ENCODE assay signal across 12 mouse cellular contexts in genomic region chr2:70146993-70147581, GRCm38 (mm10).
DNase-seq lines count a peak whose midpoint lies in the region; ATAC-seq and TF ChIP-seq lines count a peak whose summit lies in the region.
"Had no signal": no experiment of that assay in that cellular context is flagged by ENCODE, and none has a peak within 500 bp of the region (broad histone marks: within the 10 kb centered on the region; RNA-seq: fewer than 3 reads in every experiment).

No protein-coding gene starts in this region.

- H3K4me1 ChIP-seq in hindbrain, embryonic 11.5 days (replicated peaks; ENCODE audit: control insufficient read depth, insufficient read depth, low read length): no peaks in the 10 kb centered on the region
- no peaks in the 10 kb centered on the region for H3K4me1 ChIP-seq in hindbrain, embryonic 16.5 days (ENCODE audit: control insufficient read depth, insufficient read depth, low read depth, low read length)
- no peaks in the 10 kb centered on the region for H3K4me1 ChIP-seq in thymus, adult 2 months (replicated peaks; ENCODE audit: control insufficient read depth, insufficient read depth, low read length)
- no peaks in the 10 kb centered on the region for H3K4me1 ChIP-seq in stomach, postnatal 0 days (replicated peaks; ENCODE audit: control insufficient read depth, insufficient read depth)
- H3K4me1 ChIP-seq: limb, embryonic 12.5 days had no signal

- ATAC-seq in hindbrain, embryonic 11.5 days (ENCODE audit: low FRiP score): no peak
- no peak for ATAC-seq in hindbrain, embryonic 16.5 days
- no peak for ATAC-seq in stomach, postnatal 0 days (ENCODE audit: low FRiP score, low TSS enrichment)

- DNase-seq in hindbrain, embryonic 11.5 days (ENCODE audit: low spot score): peak; percentile 19
- DNase-seq in thymus, adult 2 months: no peak
- DNase-seq in thymus, postnatal 36 days: no peak
- peak; percentile 49 for DNase-seq in embryo, embryonic 10.5 days (ENCODE audit: low spot score)
- no peak for DNase-seq in stomach, postnatal 0 days (ENCODE audit: low spot score)
- no peak for DNase-seq in ovary, postnatal 10 days (ENCODE audit: low spot score)
- no peak for DNase-seq in left cerebral cortex, adult 18-20 months (ENCODE audit: low spot score in 2 of 2)
- DNase-seq: heart, postnatal 4 days; kidney, postnatal 4 days had no signal

- no peak overlapping the region for H3K4me2 ChIP-seq in hindbrain, embryonic 11.5 days (replicated peaks; ENCODE audit: low read depth, low read length)
- no peak overlapping the region for H3K4me2 ChIP-seq in hindbrain, embryonic 16.5 days (ENCODE audit: low read length)
- no peak overlapping the region for H3K4me2 ChIP-seq in stomach, postnatal 0 days (replicated peaks; ENCODE audit: low read depth)
- H3K4me2 ChIP-seq: forebrain, embryonic 12.5 days; limb, embryonic 12.5 days had no signal

- TF ChIP-seq EP300 in stomach, postnatal 0 days (optimal IDR thresholded peaks at IDR 0.05): no peak

- H3K9ac ChIP-seq in hindbrain, embryonic 11.5 days (ENCODE audit: low read depth, low read length): no peak overlapping the region
- H3K9ac ChIP-seq in hindbrain, embryonic 16.5 days (ENCODE audit: low read depth, low read length): no peak overlapping the region
- no peak overlapping the region for H3K9ac ChIP-seq in stomach, postnatal 0 days (ENCODE audit: low read length)
- H3K9ac ChIP-seq: forebrain, embryonic 12.5 days; limb, embryonic 12.5 days had no signal

- no peak overlapping the region for H3K4me3 ChIP-seq in hindbrain, embryonic 11.5 days (ENCODE audit: low read depth, low read length)
- no peak overlapping the region for H3K4me3 ChIP-seq in hindbrain, embryonic 16.5 days (ENCODE audit: low read length)
- 0 out of 2 replicates have a peak overlapping the region, but pooled peaks have one; percentile 31 for H3K4me3 ChIP-seq in thymus, adult 2 months (ENCODE audit: control insufficient read depth, insufficient read depth, low read length)
- H3K4me3 ChIP-seq in stomach, postnatal 0 days (ENCODE audit: low read depth, low read length): no peak overlapping the region
- H3K4me3 ChIP-seq: forebrain, embryonic 12.5 days; limb, embryonic 12.5 days had no signal

- H3K27ac ChIP-seq in hindbrain, embryonic 11.5 days (ENCODE audit: low read depth, low read length): no peak overlapping the region
- no peak overlapping the region for H3K27ac ChIP-seq in hindbrain, embryonic 16.5 days (ENCODE audit: low read depth, low read length)
- no peak overlapping the region for H3K27ac ChIP-seq in thymus, adult 2 months (ENCODE audit: control insufficient read depth, insufficient read depth, low read length)
- H3K27ac ChIP-seq in stomach, postnatal 0 days (replicated peaks): no peak overlapping the region
- H3K27ac ChIP-seq: forebrain, embryonic 12.5 days; limb, embryonic 12.5 days had no signal

- 0 out of 2 replicates have a peak, but pooled peaks have one; percentile 16 for TF ChIP-seq CTCF in thymus, adult 2 months (IDR thresholded peaks at IDR 0.05; ENCODE audit: borderline replicate concordance, control insufficient read depth, extremely low read depth, insufficient read depth, low read length, poor library complexity)
- peak; percentile 39 for TF ChIP-seq CTCF in stomach, postnatal 0 days (IDR thresholded peaks at IDR 0.05; ENCODE audit: low read depth)

- 63% methylated on average over 12 of the region's 12 CpGs for WGBS in hindbrain, embryonic 11.5 days
- 62% methylated on average over 12 of the region's 12 CpGs for WGBS in hindbrain, embryonic 16.5 days
- WGBS in thymus, adult 2 months: 58% methylated on average over 12 of the region's 12 CpGs
- WGBS in stomach, postnatal 0 days: 49% methylated on average over 12 of the region's 12 CpGs

- H3K36me3 ChIP-seq in hindbrain, embryonic 11.5 days (ENCODE audit: control insufficient read depth, insufficient read depth, low read length): no peaks in the 10 kb centered on the region
- no peaks in the 10 kb centered on the region for H3K36me3 ChIP-seq in hindbrain, embryonic 16.5 days (ENCODE audit: control insufficient read depth, insufficient read depth, low read length)
- no peaks in the 10 kb centered on the region for H3K36me3 ChIP-seq in thymus, adult 2 months (ENCODE audit: control insufficient read depth, insufficient read depth, low read length)
- H3K36me3 ChIP-seq in stomach, postnatal 0 days (ENCODE audit: control insufficient read depth, insufficient read depth, low read length): no peaks in the 10 kb centered on the region
- H3K36me3 ChIP-seq: forebrain, embryonic 12.5 days; limb, embryonic 12.5 days had no signal

- H3K27me3 ChIP-seq in hindbrain, embryonic 11.5 days (ENCODE audit: control insufficient read depth, insufficient read depth, low read length): no peaks in the 10 kb centered on the region
- H3K27me3 ChIP-seq in hindbrain, embryonic 16.5 days (replicated peaks; ENCODE audit: control insufficient read depth, insufficient read depth, low read length): no peaks in the 10 kb centered on the region
- H3K27me3 ChIP-seq in thymus, adult 2 months (ENCODE audit: control insufficient read depth, insufficient read depth, low read length): no peaks in the 10 kb centered on the region
- H3K27me3 ChIP-seq in stomach, postnatal 0 days (ENCODE audit: control insufficient read depth, insufficient read depth, low read length): no peaks in the 10 kb centered on the region
- H3K27me3 ChIP-seq: limb, embryonic 12.5 days had no signal

- no peak for TF ChIP-seq POLR2A in thymus, adult 2 months (IDR thresholded peaks at IDR 0.05; ENCODE audit: control insufficient read depth, extremely low read depth, insufficient read depth, low read length, poor library complexity)

- no peaks in the 10 kb centered on the region for H3K9me3 ChIP-seq in hindbrain, embryonic 11.5 days (ENCODE audit: control insufficient read depth, low read length)
- no peaks in the 10 kb centered on the region for H3K9me3 ChIP-seq in hindbrain, embryonic 16.5 days (ENCODE audit: control insufficient read depth, low read length)
- H3K9me3 ChIP-seq in stomach, postnatal 0 days (ENCODE audit: control insufficient read depth, low read length): no peaks in the 10 kb centered on the region
- H3K9me3 ChIP-seq: forebrain, embryonic 12.5 days; limb, embryonic 12.5 days had no signal

Comparison
In these comparisons a context has a peak if more than half of its experiments do, and no peak if none do; other contexts are left out.
1. DNase-seq: peak in hindbrain, embryonic 11.5 days (single experiment) and embryo, embryonic 10.5 days (single experiment); none in thymus, adult 2 months (single experiment), thymus, postnatal 36 days (0 of 2), stomach, postnatal 0 days (single experiment), ovary, postnatal 10 days (single experiment) and left cerebral cortex, adult 18-20 months (0 of 2).